Mouse (Mus musculus) thymus, adult 2 months (tissue): ENCODE data around the gene Ap1g1. TPM values are rescaled to one million over a fixed set of nuclear protein-coding genes. Genes with fewer than 3 reads are reported as not detected.

Experiments used
- DNase-seq: peaks from one replicate; pipeline ENCODE4 v3.0.0; 2021
- H3K27ac ChIP-seq: fragments of 200-500 bp; 2 replicates; pipeline ENCODE4 v1.5.1; 2012; ENCODE audit warnings: low read length, control low read depth; ENCODE audit not compliant: control insufficient read depth, insufficient read depth
- H3K27me3 ChIP-seq: fragments of 200-500 bp; 2 replicates; pipeline ENCODE4 v1.6.1; 2012; ENCODE audit warnings: mild to moderate bottlenecking, low read length, moderate library complexity, mixed read lengths; ENCODE audit not compliant: control insufficient read depth, insufficient read depth
- H3K36me3 ChIP-seq: fragments of 200-500 bp; 2 replicates; pipeline ENCODE4 v1.6.1; 2012; ENCODE audit warnings: mild to moderate bottlenecking, low read length, moderate library complexity; ENCODE audit not compliant: control insufficient read depth, insufficient read depth
- H3K4me1 ChIP-seq: fragments of 200-500 bp; replicated peaks from 2 replicates; pipeline ENCODE4 v1.6.1; 2012; ENCODE audit warnings: low read length; ENCODE audit not compliant: control insufficient read depth, insufficient read depth
- H3K4me3 ChIP-seq: fragments of 200-500 bp; 2 replicates; pipeline ENCODE4 v1.5.1; 2012; ENCODE audit warnings: mild to moderate bottlenecking, low read length, control low read depth, moderate library complexity; ENCODE audit not compliant: control insufficient read depth, insufficient read depth
- CTCF ChIP-seq: fragments of 200-500 bp; IDR thresholded peaks from 2 replicates; pipeline ENCODE4 v1.5.1; 2012; ENCODE audit warnings: mild to moderate bottlenecking, control low read depth, low read length, moderate library complexity, borderline replicate concordance; ENCODE audit not compliant: control insufficient read depth, poor library complexity, insufficient read depth; ENCODE audit errors: extremely low read depth
- POLR2A ChIP-seq: fragments of 200-500 bp; IDR thresholded peaks from 2 replicates; pipeline ENCODE4 v1.6.1; 2012; ENCODE audit warnings: mild to moderate bottlenecking, low read length, control low read depth, moderate library complexity; ENCODE audit not compliant: control insufficient read depth, poor library complexity, insufficient read depth; ENCODE audit errors: extremely low read depth
- WGBS: fragments of 180-500 bp; shearing (Covaris S2); methylation state at CpG from one replicate; pipeline ENCODE4 v1.1.7; 2018; 5-methylcytosine and 5-hydroxymethylcytosine counted together
- polyA plus RNA-seq: library from polyadenylated mRNA; depleted of rRNA; stranded (reverse); fragments of >200 nt; gene quantifications from 2 replicates; pipeline ENCODE4 v1.2.3, GENCODE M21; 2012

The Ap1g1 gene
- polyA plus RNA-seq, 1 experiment: 42.2 TPM

- no peaks in the 10 kb centered on the region for H3K27me3 ChIP-seq
- H3K4me1 ChIP-seq: no peaks in the 10 kb centered on the region
- no peak overlapping the region for H3K27ac ChIP-seq
- H3K36me3 ChIP-seq: no peaks in the 10 kb centered on the region
- no peak for TF ChIP-seq CTCF
- TF ChIP-seq POLR2A: no peak
- 100% methylated on average over 2 of the region's 2 CpGs for WGBS
- H3K4me3 ChIP-seq: no peak overlapping the region
- DNase-seq: no peak
Observed at GRCm38 (mm10) chr8:109800325-109800724, 22.0 kb downstream of the Ap1g1 start.

GRCm38 (mm10) chr8:109803211-109803610 is 24.9 kb downstream of the Ap1g1 start:
- DNase-seq: no peak
- Histone ChIP-seq H3K27ac (no peak overlapping the region), H3K36me3 (no peaks in the 10 kb centered on the region), H3K27me3 (no peaks in the 10 kb centered on the region), H3K4me3 (no peak overlapping the region), H3K4me1 (no peaks in the 10 kb centered on the region)
- WGBS: 97% methylated on average over 3 of the region's 3 CpGs
- TF ChIP-seq POLR2A (no peak), CTCF (no peak)

GRCm38 (mm10) chr8:109803801-109804200 is 25.4 kb downstream of the Ap1g1 start:
- no peaks in the 10 kb centered on the region for H3K36me3 ChIP-seq

GRCm38 (mm10) chr8:109806522-109806921 is 28.2 kb downstream of the Ap1g1 start:
- WGBS: 85% methylated on average over 3 of the region's 3 CpGs
- H3K27me3 ChIP-seq: no peaks in the 10 kb centered on the region

More at GRCm38 (mm10) chr8:109803801-109804200, 25.4 kb downstream of the Ap1g1 start:
- H3K27ac ChIP-seq: no peak overlapping the region
- H3K4me3 ChIP-seq: no peak overlapping the region
- H3K27me3 ChIP-seq: no peaks in the 10 kb centered on the region
- 98% methylated on average over 3 of the region's 3 CpGs for WGBS
- H3K4me1 ChIP-seq: no peaks in the 10 kb centered on the region
- TF ChIP-seq CTCF (no peak), POLR2A (no peak)
- no peak for DNase-seq

GRCm38 (mm10) chr8:109807401-109808119 is 29.2 kb downstream of the Ap1g1 start:
- H3K4me3 ChIP-seq: no peak overlapping the region
- no peak for TF ChIP-seq CTCF
- no peak for TF ChIP-seq POLR2A
- H3K27me3 ChIP-seq: no peaks in the 10 kb centered on the region
- H3K36me3 ChIP-seq: no peaks in the 10 kb centered on the region
- DNase-seq: no peak
- no peaks in the 10 kb centered on the region; the same call in 1 of the 2 replicates for H3K4me1 ChIP-seq
- 96% methylated on average over 7 of the region's 7 CpGs for WGBS
- H3K27ac ChIP-seq: no peak overlapping the region

More at GRCm38 (mm10) chr8:109806522-109806921, 28.2 kb downstream of the Ap1g1 start:
- Histone ChIP-seq H3K4me3 (no peak overlapping the region), H3K36me3 (no peaks in the 10 kb centered on the region), H3K4me1 (no peaks in the 10 kb centered on the region; the same call in 1 of the 2 replicates), H3K27ac (no peak overlapping the region)
- TF ChIP-seq CTCF: no peak
- TF ChIP-seq POLR2A: no peak
- no peak for DNase-seq

GRCm38 (mm10) chr8:109808120-109808447 is 29.7 kb downstream of the Ap1g1 start:
- H3K27me3 ChIP-seq: no peaks in the 10 kb centered on the region
- H3K4me3 ChIP-seq: no peak overlapping the region
- no peak overlapping the region for H3K27ac ChIP-seq
- TF ChIP-seq POLR2A (no peak), CTCF (no peak)
- no peak for DNase-seq
- H3K4me1 ChIP-seq: no peaks in the 10 kb centered on the region; the same call in 1 of the 2 replicates
- H3K36me3 ChIP-seq: no peaks in the 10 kb centered on the region

- DNase-seq: no peak
- Histone ChIP-seq H3K4me3 (no peak overlapping the region), H3K36me3 (no peaks in the 10 kb centered on the region), H3K27me3 (no peaks in the 10 kb centered on the region), H3K4me1 (no peaks in the 10 kb centered on the region; the same call in 1 of the 2 replicates), H3K27ac (no peak overlapping the region)
- 74% methylated on average over 3 of the region's 3 CpGs for WGBS
- no peak for TF ChIP-seq POLR2A
- no peak for TF ChIP-seq CTCF
Observed at GRCm38 (mm10) chr8:109810434-109810833, 32.1 kb downstream of the Ap1g1 start.
